Mouse (Mus musculus) kidney, postnatal 4 days (tissue): ENCODE results near the gene Tnfsfm13.

ENCODE experiments used
- DNase-seq, 2 experiments: peaks; one replicate each; pipeline ENCODE4 v3.0.0; 2021; ENCODE audit warnings: mixed read lengths in 2 of 2

Gene Tnfsfm13

DNA sequence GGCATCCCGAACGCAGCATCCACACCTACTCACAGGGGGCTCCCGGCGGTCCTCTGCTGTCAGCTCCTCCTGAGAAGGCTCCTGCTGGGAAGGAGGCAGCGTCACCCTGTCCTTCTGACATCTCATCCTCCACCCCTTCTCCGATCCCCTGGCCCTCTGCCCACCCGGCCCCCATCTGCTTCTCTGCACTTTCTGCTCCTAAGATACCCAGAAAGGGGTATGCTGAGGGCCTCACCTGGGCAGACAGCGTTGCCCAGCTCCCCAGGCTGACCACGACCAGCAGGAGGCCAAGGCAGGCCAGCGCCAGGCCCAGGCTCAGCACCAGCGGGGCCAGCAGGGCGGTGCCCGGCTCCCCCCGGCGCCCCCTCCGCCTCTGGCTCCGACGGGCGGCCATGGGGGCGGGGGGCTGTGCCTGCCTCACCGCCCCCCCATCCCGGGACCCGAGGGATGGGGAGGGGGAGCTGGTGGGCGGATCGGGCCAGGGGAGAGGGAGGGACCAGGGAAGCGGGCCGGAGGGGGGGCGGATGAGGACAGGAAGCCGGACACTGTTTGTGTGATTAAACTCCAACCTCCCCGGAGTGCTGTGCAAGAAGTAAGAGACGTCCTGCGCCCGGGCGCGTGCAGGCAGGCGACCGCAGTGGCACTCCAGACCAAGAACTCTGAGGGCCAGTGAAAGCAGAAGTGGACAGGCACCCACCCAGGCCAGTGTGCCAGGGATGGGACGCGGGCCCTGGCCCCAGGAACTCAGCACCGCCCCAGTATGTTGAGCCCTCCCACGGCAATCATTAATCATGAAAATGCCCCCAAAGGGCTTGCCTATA is at the start of gene Tnfsfm13, which contains the start of gene Tnfsf12:
Gene Tnfsfm13, minus strand, starts transcription at position 738 of the 821 bp plus-strand sequence.
Gene Tnfsf12, minus strand, starts transcription at position 489 of the 821 bp plus-strand sequence.
- peak; percentile 87 to 92 for DNase-seq

DNA sequence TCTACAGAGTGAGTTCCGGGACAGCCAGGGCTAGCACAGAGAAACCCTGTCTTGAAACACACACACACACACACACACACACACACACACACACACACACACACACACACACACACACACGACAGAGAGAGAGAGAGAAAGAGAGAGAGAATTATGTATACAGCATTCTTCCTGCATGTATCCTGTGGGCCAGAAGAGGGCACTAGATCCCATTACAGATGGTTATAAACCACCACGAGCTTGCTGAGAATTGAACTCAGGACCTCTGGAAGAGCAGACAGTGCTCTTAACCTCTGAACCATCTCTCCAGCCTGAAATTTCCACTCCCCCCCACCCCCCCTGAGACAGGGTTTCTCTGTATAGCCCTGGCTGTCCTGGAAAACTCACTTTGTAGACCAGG is 35.5 kb upstream of the Tnfsfm13 start:
- DNase-seq: peak in 1 of 2 experiments; percentile 18

GRCm38 (mm10) chr11:69729063-69729462 is 33.2 kb upstream of the Tnfsfm13 start:
- DNase-seq: peak; percentile 68 to 74

DNA sequence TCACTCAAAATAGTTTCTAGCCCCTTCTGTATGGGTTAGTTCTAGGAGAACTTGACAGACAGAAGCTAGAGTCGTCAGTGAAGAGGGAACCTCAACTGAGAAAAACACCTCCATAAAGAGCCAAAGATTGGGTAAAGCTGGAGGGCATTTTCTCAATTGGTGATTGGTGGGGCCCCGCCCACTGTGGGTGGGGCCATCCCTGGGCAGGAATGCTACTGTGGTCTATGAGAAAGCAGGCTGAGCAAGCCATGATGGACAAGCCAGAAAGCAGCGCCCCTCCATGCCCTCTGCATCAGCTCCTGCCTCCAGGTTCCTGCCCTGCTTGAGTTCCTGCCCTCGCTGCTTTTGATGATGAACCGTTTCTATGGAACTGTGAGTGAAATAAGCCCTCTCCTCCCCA is 30.1 kb upstream of the Tnfsfm13 start:
- DNase-seq: no peak

- DNase-seq: no peak
These were observed 27.2 kb upstream of the Tnfsfm13 start for GRCm38 (mm10) chr11:69723074-69723473.

- DNase-seq: no peak
These were observed 25.0 kb upstream of the Tnfsfm13 start for GRCm38 (mm10) chr11:69720852-69721251.

DNA sequence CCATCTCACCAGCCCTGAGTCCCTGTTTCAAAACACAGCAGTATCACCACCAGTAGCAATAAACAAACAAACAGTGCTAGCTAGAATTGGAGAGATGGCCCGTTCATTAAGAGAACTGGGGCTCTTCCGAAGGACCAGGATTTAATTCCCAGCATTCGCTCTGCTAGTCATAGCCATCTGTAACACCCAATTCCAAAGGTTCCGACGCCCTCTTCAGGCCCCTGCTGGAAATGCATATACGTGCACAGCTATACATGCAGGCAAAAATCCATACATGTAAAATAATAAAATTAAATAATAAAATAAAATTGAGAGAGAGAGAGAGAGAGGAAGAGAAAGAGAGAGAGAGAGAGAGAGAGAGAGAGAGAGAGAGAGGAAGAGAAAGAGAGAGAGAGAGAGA is 23.5 kb upstream of the Tnfsfm13 start:
- peak in 1 of 2 experiments; percentile 23 for DNase-seq

- DNase-seq: peak in 1 of 2 experiments; percentile 35
These were observed 22.8 kb upstream of the Tnfsfm13 start for GRCm38 (mm10) chr11:69718661-69719060.

GRCm38 (mm10) chr11:69716953-69717352 is 21.1 kb upstream of the Tnfsfm13 start:
- no peak for DNase-seq

DNA sequence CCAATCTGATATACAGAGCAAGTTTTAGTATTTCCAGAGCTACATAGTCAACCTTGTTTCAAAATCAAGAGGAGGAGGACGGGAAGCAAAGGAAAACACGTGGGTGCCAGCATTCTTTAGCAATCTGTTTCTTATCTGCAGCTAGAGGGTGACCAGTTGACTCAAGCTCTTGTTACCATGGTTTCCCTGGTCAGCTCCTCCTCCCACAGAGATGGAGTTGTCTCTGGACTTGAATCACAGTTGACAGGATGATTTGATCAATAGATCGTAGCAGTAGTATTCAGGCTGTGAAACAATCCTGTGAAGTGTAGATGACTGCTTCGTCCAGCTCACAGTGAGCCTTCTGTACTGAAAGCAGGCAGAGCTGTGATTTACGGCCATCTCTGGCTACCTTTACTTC is 20.0 kb upstream of the Tnfsfm13 start:
- peak; percentile 28 to 47 for DNase-seq

DNA sequence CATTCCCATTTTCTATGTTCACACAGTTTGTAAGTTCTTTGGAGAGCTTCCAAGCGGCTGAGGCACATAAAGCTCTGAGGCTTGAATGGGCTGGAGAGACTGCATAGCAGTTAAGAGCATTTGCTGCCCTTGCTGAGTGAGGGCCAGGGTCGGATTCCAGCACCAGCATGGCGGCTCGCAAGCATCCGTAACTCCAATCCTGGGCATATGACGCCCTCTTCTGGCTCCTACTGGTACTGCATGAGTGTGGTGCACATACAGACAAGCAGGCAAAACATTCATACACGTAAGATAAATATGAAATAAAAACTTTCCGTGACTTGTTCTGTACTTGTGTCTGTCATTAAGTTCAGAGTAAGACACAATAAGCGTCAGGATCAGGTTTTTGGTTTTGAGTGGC is 19.6 kb upstream of the Tnfsfm13 start:
- peak; percentile 70 to 77 for DNase-seq

GRCm38 (mm10) chr11:69714636-69715329 is 18.9 kb upstream of the Tnfsfm13 start:
- DNase-seq: peak; percentile 61 to 78

DNA sequence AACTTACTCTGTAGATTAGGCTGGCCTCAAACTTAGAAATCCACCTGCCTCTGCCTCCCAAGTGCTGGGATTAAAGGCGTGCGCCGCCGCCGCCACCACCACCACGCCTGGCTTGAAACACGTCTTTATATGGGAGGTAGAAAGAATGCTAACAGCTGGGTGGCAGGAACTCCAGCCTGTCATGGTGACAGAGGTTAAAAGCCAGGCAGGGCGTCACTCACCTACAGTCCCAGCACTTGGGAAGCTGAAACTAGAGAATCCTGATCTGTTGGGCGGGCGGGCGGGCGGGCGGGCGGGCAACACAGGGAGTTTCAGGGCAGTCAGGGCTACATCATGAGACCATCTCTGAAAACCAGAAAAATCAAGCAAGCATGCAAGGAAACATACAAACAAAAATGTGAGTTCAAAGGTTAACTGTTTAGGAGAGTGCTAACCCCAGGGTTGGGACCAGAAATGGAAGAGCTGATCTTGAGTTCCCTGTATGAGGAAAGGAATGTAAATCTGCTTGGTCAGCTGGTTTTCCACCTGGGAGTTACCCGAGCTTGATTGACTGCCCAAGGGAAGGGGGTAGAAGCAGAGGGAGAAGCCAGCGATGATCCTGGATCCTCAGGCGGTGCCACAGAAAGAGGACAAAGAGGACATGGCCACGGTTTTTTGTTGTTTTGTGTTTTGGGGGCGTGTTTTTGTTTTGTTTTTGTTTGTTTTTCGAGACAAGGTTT is 17.2 kb upstream of the Tnfsfm13 start:
- peak; percentile 24 to 53 for DNase-seq

GRCm38 (mm10) chr11:69711082-69711481 is 15.2 kb upstream of the Tnfsfm13 start:
- no peak for DNase-seq

DNA sequence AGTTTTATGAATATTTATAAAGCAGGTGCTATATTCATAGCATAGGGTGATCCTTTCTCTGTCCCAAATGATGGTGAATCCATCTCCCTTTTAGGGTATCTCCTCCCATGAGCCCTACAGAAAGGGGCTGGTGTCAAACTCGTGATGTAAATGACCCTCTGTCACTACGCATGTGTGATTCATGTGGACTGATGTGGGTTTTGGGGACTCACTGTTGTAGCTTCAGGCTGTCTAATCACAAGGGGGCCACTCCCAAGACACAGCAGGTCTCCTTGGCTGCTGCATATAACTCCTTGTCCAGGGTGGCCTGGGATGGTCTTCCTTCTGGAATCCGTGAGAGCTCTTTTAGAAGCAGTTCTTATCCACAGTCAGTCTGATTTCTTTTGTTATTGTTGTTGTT is 14.6 kb upstream of the Tnfsfm13 start:
- no peak for DNase-seq

DNA sequence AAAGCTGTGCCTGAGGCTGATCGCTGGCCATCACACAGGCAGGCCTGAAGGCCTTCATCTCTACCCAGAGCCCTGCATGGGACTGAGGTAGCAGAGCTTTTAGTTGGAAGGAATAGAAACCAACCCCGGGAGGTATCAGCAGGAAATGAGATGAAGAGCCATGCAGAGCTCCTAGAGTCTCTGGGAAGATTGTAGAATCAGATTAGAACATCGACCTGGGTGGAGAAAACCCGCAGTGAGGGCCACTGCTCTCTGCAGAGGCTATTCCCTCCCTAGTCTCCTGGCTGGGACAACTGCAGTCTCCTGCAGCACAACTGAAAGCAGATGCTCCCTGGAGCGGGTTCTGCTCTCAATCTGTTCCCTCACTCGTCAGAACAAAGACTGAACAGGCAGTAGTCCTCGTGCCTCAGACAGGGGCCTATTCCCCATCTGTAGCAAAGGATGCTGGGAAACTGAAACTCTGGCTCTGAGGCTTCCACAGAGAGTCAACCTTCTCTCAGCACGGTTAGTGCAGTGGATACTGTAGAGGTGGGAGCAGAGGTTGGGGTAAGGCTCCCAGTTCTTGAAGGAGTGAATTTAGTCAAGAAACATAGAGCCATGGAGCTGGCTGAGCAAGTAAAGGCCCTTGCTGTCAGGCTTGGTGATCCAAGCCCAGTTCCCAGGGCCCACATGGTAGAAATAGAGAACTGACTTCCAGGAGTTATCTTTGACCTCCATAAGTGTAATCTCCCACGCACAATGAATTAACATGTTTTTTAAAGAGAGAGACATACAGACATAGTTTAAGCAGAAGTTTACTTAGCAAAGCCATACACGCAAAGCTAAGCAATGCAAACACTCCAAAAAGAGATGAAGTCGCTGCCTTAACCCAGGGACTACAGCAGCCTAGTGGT is 13.9 kb upstream of the Tnfsfm13 start:
- DNase-seq: no peak

GRCm38 (mm10) chr11:69708614-69709265 is 12.8 kb upstream of the Tnfsfm13 start:
- no peak for DNase-seq

DNA sequence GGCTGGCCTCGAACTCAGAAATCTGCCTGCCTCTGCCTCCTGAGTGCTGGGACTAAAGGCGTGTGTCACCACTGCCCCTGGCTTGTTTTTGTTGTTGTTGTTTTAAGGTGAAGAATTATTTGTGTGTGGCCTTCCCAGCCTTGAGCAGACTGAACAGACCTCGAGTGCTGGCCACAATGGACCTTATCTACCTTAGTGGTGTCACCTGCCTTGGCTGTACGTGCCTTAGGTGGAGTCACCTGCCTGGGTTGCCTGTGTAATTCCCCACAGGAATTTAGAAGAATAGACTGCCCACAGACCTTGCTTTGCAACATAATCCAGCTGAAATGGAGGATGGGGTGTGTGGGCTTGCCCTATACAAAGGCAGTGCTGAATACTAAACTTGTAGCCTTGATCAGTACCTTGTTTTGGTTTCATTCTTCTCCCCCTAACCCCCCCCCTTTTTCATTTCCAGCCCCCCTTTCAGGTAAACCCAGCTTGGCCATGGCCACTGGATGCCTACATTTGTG is 12.0 kb upstream of the Tnfsfm13 start:
- DNase-seq: no peak

GRCm38 (mm10) chr11:69707480-69707847 is 11.6 kb upstream of the Tnfsfm13 start:
- no peak for DNase-seq

- peak in 1 of 2 experiments; percentile 33 for DNase-seq
These were observed 11.0 kb upstream of the Tnfsfm13 start for GRCm38 (mm10) chr11:69706775-69707479.

- DNase-seq: no peak
These were observed 8.7 kb upstream of the Tnfsfm13 start for GRCm38 (mm10) chr11:69704613-69705010.
